Mouse (Mus musculus): ENCODE measurements around the gene Synpo2. TPM values are rescaled to one million over a fixed set of nuclear protein-coding genes. Genes with fewer than 3 reads are reported as not detected.

The Synpo2 gene
- total RNA-seq, 1 experiment, result 1.6 TPM

DNA sequence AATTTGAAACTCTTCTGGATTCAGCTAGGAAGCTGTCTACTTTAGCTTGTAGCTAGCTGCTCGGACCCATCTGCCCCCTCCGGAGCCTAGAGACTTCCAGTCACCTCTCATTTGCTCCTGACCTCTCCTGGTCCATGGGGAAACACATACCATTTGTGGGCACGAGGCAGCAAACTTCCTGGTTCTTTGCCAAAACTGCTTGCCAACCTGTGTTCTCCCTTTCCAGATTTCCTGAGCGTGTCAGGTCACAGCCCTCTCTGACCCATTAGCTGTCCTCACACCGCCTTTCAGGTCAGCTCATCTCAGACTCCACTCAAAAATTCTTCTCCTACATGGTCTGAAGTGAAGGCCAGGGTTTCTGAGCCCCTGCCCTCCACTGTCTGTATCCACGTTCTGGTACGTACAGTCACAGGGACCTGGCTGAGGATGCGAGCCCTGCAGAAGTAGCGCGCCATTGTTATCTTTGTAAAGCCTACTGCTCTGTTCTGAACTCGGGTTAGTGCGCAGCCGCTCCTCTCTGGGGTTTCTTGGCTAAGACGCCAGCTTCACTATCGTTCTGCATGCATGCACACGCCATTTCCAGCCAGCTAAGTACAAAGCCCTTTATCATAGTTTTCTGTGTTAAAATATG is 150.0 kb downstream of the Synpo2 start:
- no peak overlapping the region for H3K9ac ChIP-seq (ENCODE audit: insufficient read depth, low read depth, low read length, poor library complexity, severe bottlenecking)
- H3K4me3 ChIP-seq (ENCODE audit: insufficient read depth in 1 of 2, low read depth in 1 of 2, low read length in 2 of 2, poor library complexity in 1 of 2, severe bottlenecking in 1 of 2), result 0 out of 4 replicates have a peak overlapping the region, but pooled peaks of 1 of the 2 experiments have one; percentile 5
- H3K36me3 ChIP-seq (ENCODE audit: control insufficient read depth, insufficient read depth, low read length, poor library complexity, severe bottlenecking), result no peaks in the 10 kb centered on the region
- H3K9me3 ChIP-seq (ENCODE audit: control insufficient read depth, insufficient read depth, low read depth, low read length), result no peaks in the 10 kb centered on the region
- in situ Hi-C loops (cut with MboI; ENCODE audit: low sequenced_read_pairs in 2 of 2, unreplicated experiment in 2 of 2), result no loop called here
- no peak for TF ChIP-seq HCFC1 (IDR thresholded peaks at IDR 0.05; ENCODE audit: borderline replicate concordance, insufficient read depth, low read length)
- TF ChIP-seq CHD2 (IDR thresholded peaks at IDR 0.05; ENCODE audit: low read depth, low read length), result no peak
- no peak for TF ChIP-seq MAFK (IDR thresholded peaks at IDR 0.05; ENCODE audit: insufficient read depth, low read depth, low read length)
- TF ChIP-seq ZNF384 (IDR thresholded peaks at IDR 0.05; ENCODE audit: low read depth, low read length), result no peak
- DNase-seq (ENCODE audit: low read depth, low spot score), result no peak
- H3K27ac ChIP-seq (ENCODE audit: insufficient read depth, low read depth, low read length, poor library complexity, severe bottlenecking), result no peak overlapping the region
- peaks cover 3% of the 10 kb centered on the region in 2 experiments; a peak in 2 of 4 replicates for H3K4me1 ChIP-seq (ENCODE audit: control insufficient read depth in 2 of 2, insufficient read depth in 2 of 2, low read length in 2 of 2, poor library complexity in 1 of 2)

DNA sequence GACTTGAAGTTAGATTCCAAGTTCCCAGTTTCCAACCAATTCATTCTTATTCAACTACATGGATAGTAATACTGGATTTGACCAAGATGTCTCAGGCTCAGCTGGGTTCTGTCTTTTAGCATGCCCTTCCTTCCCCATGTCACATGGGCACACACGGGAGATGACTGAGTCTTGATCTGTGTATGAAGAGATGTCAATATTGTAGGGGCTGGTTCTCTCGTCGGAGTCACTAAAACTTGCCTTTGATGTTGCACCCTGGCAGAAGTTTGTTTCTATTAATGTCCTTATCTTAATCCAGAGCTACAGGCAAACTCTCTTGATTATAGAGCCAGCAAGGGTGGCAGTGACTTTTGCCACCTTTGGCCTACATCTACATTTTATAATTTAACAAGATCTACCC is 154.3 kb downstream of the Synpo2 start:
- no peaks in the 10 kb centered on the region for H3K36me3 ChIP-seq (ENCODE audit: control insufficient read depth, insufficient read depth, low read length, poor library complexity, severe bottlenecking)
- no peak overlapping the region for H3K4me3 ChIP-seq (ENCODE audit: insufficient read depth in 1 of 2, low read depth in 1 of 2, low read length in 2 of 2, poor library complexity in 1 of 2, severe bottlenecking in 1 of 2)
- H3K4me1 ChIP-seq (ENCODE audit: control insufficient read depth in 2 of 2, insufficient read depth in 2 of 2, low read length in 2 of 2, poor library complexity in 1 of 2), result peaks cover 3% of the 10 kb centered on the region in 2 experiments; a peak in 2 of 4 replicates
- no peak for TF ChIP-seq HCFC1 (IDR thresholded peaks at IDR 0.05; ENCODE audit: borderline replicate concordance, insufficient read depth, low read length)
- TF ChIP-seq CHD2 (IDR thresholded peaks at IDR 0.05; ENCODE audit: low read depth, low read length), result no peak
- no peak for TF ChIP-seq MAFK (IDR thresholded peaks at IDR 0.05; ENCODE audit: insufficient read depth, low read depth, low read length)
- no peak for TF ChIP-seq ZC3H11A (IDR thresholded peaks at IDR 0.05; ENCODE audit: borderline replicate concordance, low read depth, low read length)
- TF ChIP-seq ZNF384 (IDR thresholded peaks at IDR 0.05; ENCODE audit: low read depth, low read length), result no peak
- in situ Hi-C loops (cut with MboI; ENCODE audit: low sequenced_read_pairs in 2 of 2, unreplicated experiment in 2 of 2), result no loop called here
- H3K9me3 ChIP-seq (ENCODE audit: control insufficient read depth, insufficient read depth, low read depth, low read length), result no peaks in the 10 kb centered on the region
- H3K27ac ChIP-seq (ENCODE audit: insufficient read depth, low read depth, low read length, poor library complexity, severe bottlenecking), result no peak overlapping the region
- DNase-seq (ENCODE audit: low read depth, low spot score), result no peak
- no peak overlapping the region for H3K9ac ChIP-seq (ENCODE audit: insufficient read depth, low read depth, low read length, poor library complexity, severe bottlenecking)

DNA sequence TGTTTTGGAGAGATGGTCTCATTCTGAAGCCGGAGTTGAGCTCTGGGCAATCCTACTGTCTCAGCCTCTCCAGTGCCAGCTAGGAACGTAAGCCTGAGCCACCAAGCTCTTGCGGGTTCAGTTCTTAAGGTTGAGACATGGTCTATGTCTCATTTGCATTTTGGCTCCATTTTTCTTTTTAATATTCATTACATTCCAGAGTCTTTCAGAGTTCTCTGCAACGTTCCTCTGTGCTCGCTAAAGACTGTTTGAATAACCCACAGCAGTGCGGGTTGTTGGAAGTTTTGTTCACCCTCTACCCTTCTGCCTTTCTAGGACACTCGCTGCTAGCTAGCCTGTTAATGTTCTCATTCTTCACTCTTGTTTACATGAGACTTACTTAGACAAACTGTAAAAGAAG is 155.0 kb downstream of the Synpo2 start:
- Histone ChIP-seq H3K9ac (ENCODE audit: insufficient read depth, low read depth, low read length, poor library complexity, severe bottlenecking) (no peak overlapping the region), H3K4me1 (ENCODE audit: control insufficient read depth in 2 of 2, insufficient read depth in 2 of 2, low read length in 2 of 2, poor library complexity in 1 of 2) (peaks cover under 1 to 3% of the 10 kb centered on the region in 2 experiments; a peak in 2 of 4 replicates), H3K4me3 (ENCODE audit: insufficient read depth in 1 of 2, low read depth in 1 of 2, low read length in 2 of 2, poor library complexity in 1 of 2, severe bottlenecking in 1 of 2) (no peak overlapping the region), H3K9me3 (ENCODE audit: control insufficient read depth, insufficient read depth, low read depth, low read length) (no peaks in the 10 kb centered on the region), H3K27ac (ENCODE audit: insufficient read depth, low read depth, low read length, poor library complexity, severe bottlenecking) (no peak overlapping the region), H3K36me3 (ENCODE audit: control insufficient read depth, insufficient read depth, low read length, poor library complexity, severe bottlenecking) (no peaks in the 10 kb centered on the region)
- DNase-seq (ENCODE audit: low read depth, low spot score), result no peak
- TF ChIP-seq HCFC1 (IDR thresholded peaks at IDR 0.05; ENCODE audit: borderline replicate concordance, insufficient read depth, low read length), result no peak
- in situ Hi-C loops (cut with MboI; ENCODE audit: low sequenced_read_pairs in 2 of 2, unreplicated experiment in 2 of 2), result no loop called here

DNA sequence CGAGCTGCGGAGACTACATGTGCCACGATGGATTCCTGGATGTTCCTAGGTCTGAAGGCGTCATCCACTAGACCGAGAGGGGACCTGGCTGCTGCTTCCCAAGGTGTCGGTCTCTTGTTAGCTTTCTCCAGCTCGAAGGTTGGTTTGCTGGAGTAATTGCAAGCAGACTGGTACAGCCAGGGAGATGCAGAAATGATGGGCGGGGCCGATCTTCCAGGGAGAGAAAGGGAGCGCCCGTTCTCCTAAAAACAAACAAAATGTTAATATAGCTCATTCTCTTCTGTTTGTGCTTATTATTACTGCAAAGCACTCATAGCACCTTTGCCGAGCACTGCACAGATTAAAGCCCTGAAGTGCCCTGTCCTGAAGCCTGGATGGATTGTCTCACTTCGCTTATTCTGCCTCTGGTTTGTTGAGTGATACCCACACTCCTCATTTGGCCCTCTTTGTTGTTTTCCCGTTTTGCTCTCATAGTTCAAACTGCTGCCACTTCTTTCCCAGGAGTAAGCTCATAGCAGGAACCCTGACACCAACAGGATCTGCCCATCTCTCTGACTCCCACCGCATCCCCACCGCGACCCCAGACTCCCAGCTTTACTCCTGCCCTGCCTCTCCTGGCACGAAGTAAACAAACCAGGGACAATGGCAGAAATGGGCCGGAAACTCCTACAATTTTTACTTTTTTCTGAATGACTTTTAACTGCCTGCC is 155.8 kb downstream of the Synpo2 start:
- Histone ChIP-seq H3K4me1 (ENCODE audit: control insufficient read depth in 2 of 2, insufficient read depth in 2 of 2, low read length in 2 of 2, poor library complexity in 1 of 2) (no peaks in the 10 kb centered on the region; a peak in 2 of 4 replicates), H3K9ac (ENCODE audit: insufficient read depth, low read depth, low read length, poor library complexity, severe bottlenecking) (no peak overlapping the region), H3K9me3 (ENCODE audit: control insufficient read depth, insufficient read depth, low read depth, low read length) (no peaks in the 10 kb centered on the region), H3K4me3 (ENCODE audit: insufficient read depth in 1 of 2, low read depth in 1 of 2, low read length in 2 of 2, poor library complexity in 1 of 2, severe bottlenecking in 1 of 2) (no peak overlapping the region), H3K27ac (ENCODE audit: insufficient read depth, low read depth, low read length, poor library complexity, severe bottlenecking) (no peak overlapping the region), H3K36me3 (ENCODE audit: control insufficient read depth, insufficient read depth, low read length, poor library complexity, severe bottlenecking) (no peaks in the 10 kb centered on the region)
- no peak for DNase-seq (ENCODE audit: low read depth, low spot score)
- TF ChIP-seq ZNF384 (IDR thresholded peaks at IDR 0.05; ENCODE audit: low read depth, low read length) (no peak), MAFK (IDR thresholded peaks at IDR 0.05; ENCODE audit: insufficient read depth, low read depth, low read length) (no peak), ZC3H11A (IDR thresholded peaks at IDR 0.05; ENCODE audit: borderline replicate concordance, low read depth, low read length) (no peak), HCFC1 (IDR thresholded peaks at IDR 0.05; ENCODE audit: borderline replicate concordance, insufficient read depth, low read length) (no peak), CHD2 (IDR thresholded peaks at IDR 0.05; ENCODE audit: low read depth, low read length) (no peak)
- in situ Hi-C loops (cut with MboI; ENCODE audit: low sequenced_read_pairs in 2 of 2, unreplicated experiment in 2 of 2), result no loop called here
